Mouse (Mus musculus): ENCODE measurements around the gene Thbs1.
"Not testable (repeated sequence)": the region's sequence is repeated elsewhere in the genome, so short reads cannot be mapped to it uniquely, and the experiment has no call there.

The Thbs1 gene

GRCm38 (mm10) chr2:118114671-118115070, 3.0 kb downstream of the Thbs1 start:
- DNase-seq (ENCODE audit: low spot score) = no peak

GRCm38 (mm10) chr2:118115647-118116046, 4.0 kb downstream of the Thbs1 start:
- no peak for DNase-seq (ENCODE audit: low spot score)

GRCm38 (mm10) chr2:118116180-118116579, 4.5 kb downstream of the Thbs1 start:
- no peak for DNase-seq (ENCODE audit: low spot score)

- no peak for DNase-seq (ENCODE audit: low spot score)
These were observed 5.1 kb downstream of the Thbs1 start for GRCm38 (mm10) chr2:118116754-118117290.

- DNase-seq (ENCODE audit: low spot score) = no peak
These were observed 5.7 kb downstream of the Thbs1 start for GRCm38 (mm10) chr2:118117401-118117800.

GRCm38 (mm10) chr2:118118045-118118444, 6.4 kb downstream of the Thbs1 start:
- no peak for DNase-seq (ENCODE audit: low spot score)

- no peak for DNase-seq (ENCODE audit: low spot score)
These were observed 6.8 kb downstream of the Thbs1 start for GRCm38 (mm10) chr2:118118515-118118914.

GRCm38 (mm10) chr2:118119684-118120083, 8.0 kb downstream of the Thbs1 start:
- DNase-seq (ENCODE audit: low spot score) = no peak

GRCm38 (mm10) chr2:118120095-118120494, 8.4 kb downstream of the Thbs1 start:
- no peak for DNase-seq (ENCODE audit: low spot score)

- no peak for DNase-seq (ENCODE audit: low spot score)
These were observed 9.1 kb downstream of the Thbs1 start for GRCm38 (mm10) chr2:118120751-118121150.

- no peak for DNase-seq (ENCODE audit: low spot score)
These were observed 10.6 kb downstream of the Thbs1 start for GRCm38 (mm10) chr2:118122291-118122690.

GRCm38 (mm10) chr2:118123743-118124142, 12.1 kb downstream of the Thbs1 start:
- DNase-seq (ENCODE audit: low spot score) = no peak

- no peak for DNase-seq (ENCODE audit: low spot score)
These were observed 12.8 kb downstream of the Thbs1 start for GRCm38 (mm10) chr2:118124437-118124836.

GRCm38 (mm10) chr2:118125211-118125939, 13.7 kb downstream of the Thbs1 start:
- peak; percentile 20 for DNase-seq (ENCODE audit: low spot score)

GRCm38 (mm10) chr2:118125943-118126470, 14.3 kb downstream of the Thbs1 start:
- no peak for DNase-seq (ENCODE audit: low spot score)

- no peak for DNase-seq (ENCODE audit: low spot score)
These were observed 16.0 kb downstream of the Thbs1 start for GRCm38 (mm10) chr2:118127516-118128288.

GRCm38 (mm10) chr2:118128313-118128712, 16.6 kb downstream of the Thbs1 start:
- no peak for DNase-seq (ENCODE audit: low spot score)

GRCm38 (mm10) chr2:118137071-118137470, 25.4 kb downstream of the Thbs1 start:
- DNase-seq (ENCODE audit: low spot score) = no peak

- no peak for DNase-seq (ENCODE audit: low spot score)
These were observed 26.1 kb downstream of the Thbs1 start for GRCm38 (mm10) chr2:118137776-118138175.

GRCm38 (mm10) chr2:118139261-118139660, 27.6 kb downstream of the Thbs1 start:
- DNase-seq (ENCODE audit: low spot score) = no peak

GRCm38 (mm10) chr2:118141651-118142050, 30.0 kb downstream of the Thbs1 start:
- no peak for DNase-seq (ENCODE audit: low spot score)

- not testable (repeated sequence) for DNase-seq (ENCODE audit: low spot score)
These were observed 36.1 kb downstream of the Thbs1 start for GRCm38 (mm10) chr2:118147749-118148148.

All from urinary bladder, postnatal 14 days (tissue).